Comparison of ENCODE assay signal across 7 mouse cellular contexts in genomic region chr17:34618999-34619398, GRCm38 (mm10). TPM values are rescaled to one million over a fixed set of nuclear protein-coding genes. Genes with fewer than 3 reads are reported as not detected.
DNase-seq lines count a peak whose midpoint lies in the region.

No protein-coding gene starts in this region.

- peak; percentile 61 for DNase-seq in left cerebral cortex, postnatal 4 days
- no peak for DNase-seq in left cerebral cortex, adult 8-10 months (ENCODE audit: low spot score in 2 of 2)
- peak; percentile 59 for DNase-seq in Muller cell, postnatal 12 days (ENCODE audit: inconsistent ontology term)
- peak; percentile 67 for DNase-seq in cerebellum, adult 8-10 months
- DNase-seq in induced T-regulatory cell, adult 2 months (ENCODE audit: low read depth): peak; percentile 92
- peak; percentile 80 to 83 for DNase-seq in lung, adult 18-20 months
- DNase-seq in spleen, postnatal 14 days (ENCODE audit: low spot score in 2 of 2): peak; percentile 64 to 76

- intact Hi-C loops in left cerebral cortex, postnatal 4 days (cut with DNase I): no loop called here

RNA-seq across cellular contexts. Expression of gene Egfl8, which starts 3.2 kb away (rescaled TPM):
- total RNA-seq in left cerebral cortex, postnatal 4 days (2021): 1 to 10 TPM; 4.9 to 5.9 TPM
- 1 to 10 TPM; 3.0 to 4.9 (median 3.4) TPM for total RNA-seq in left cerebral cortex, adult 8-10 months (2022)

RNA-seq across cellular contexts. Expression of gene Ppt2, which starts 9.3 kb away (rescaled TPM):
- 10 to 100 TPM; 30.3 to 32.7 TPM for total RNA-seq in left cerebral cortex, postnatal 4 days (2021)
- total RNA-seq in left cerebral cortex, adult 8-10 months (2022): 10 to 100 TPM; 38.1 to 48.6 (median 45.4) TPM

RNA-seq across cellular contexts. Expression of gene Prrt1, which starts 10.3 kb away (rescaled TPM):
- total RNA-seq in left cerebral cortex, postnatal 4 days (2021): 10 to 100 TPM; 78.2 to 81.9 TPM
- 100 to 1,000 TPM in 3 of 4 experiments, 10 to 100 TPM in 1; 90.1 to 149 (median 116) TPM for total RNA-seq in left cerebral cortex, adult 8-10 months (2022)

RNA-seq across cellular contexts. Expression of gene Agpat1, which starts 14.9 kb away (rescaled TPM):
- 100 to 1,000 TPM; 145 to 154 TPM for total RNA-seq in left cerebral cortex, postnatal 4 days (2021)
- 100 to 1,000 TPM; 150 to 164 (median 155) TPM for total RNA-seq in left cerebral cortex, adult 8-10 months (2022)

RNA-seq across cellular contexts. Expression of gene Rnf5, which starts 15.5 kb away (rescaled TPM):
- 100 to 1,000 TPM; 106 to 109 TPM for total RNA-seq in left cerebral cortex, postnatal 4 days (2021)
- 10 to 100 TPM; 73.3 to 77.6 (median 76.0) TPM for total RNA-seq in left cerebral cortex, adult 8-10 months (2022)

Comparison
In these comparisons a context has a peak if more than half of its experiments do, and no peak if none do; other contexts are left out.
1. DNase-seq: peak in left cerebral cortex, postnatal 4 days (single experiment), Muller cell, postnatal 12 days (single experiment), cerebellum, adult 8-10 months (single experiment), induced T-regulatory cell, adult 2 months (single experiment), lung, adult 18-20 months (2 of 2) and spleen, postnatal 14 days (2 of 2); none in left cerebral cortex, adult 8-10 months (0 of 2).